Mouse (Mus musculus) lung, adult 2 months (tissue): ENCODE data around the gene Lmod1.

Experiments used
- CTCF ChIP-seq: fragments of 200-500 bp; IDR thresholded peaks from 2 replicates; pipeline ENCODE4 v1.5.1; 2011; ENCODE audit warnings: mild to moderate bottlenecking, low read length, control low read depth; ENCODE audit not compliant: insufficient read depth
- POLR2A ChIP-seq: fragments of 200-500 bp; IDR thresholded peaks from 2 replicates; pipeline ENCODE4 v1.6.1; 2011; ENCODE audit warnings: low read depth, mild to moderate bottlenecking, control low read depth, low read length, borderline replicate concordance; ENCODE audit errors: extremely low read depth

GRCm38 (mm10) chr1:135379048-135379447 is 54.4 kb downstream of the Lmod1 start:
- TF ChIP-seq POLR2A: no peak
- no peak for TF ChIP-seq CTCF
